Mouse (Mus musculus) cerebral cortex, adult 2 months (tissue): ENCODE data around the gene Pdzd2.

ENCODE experiments used
- WGBS: fragments of 180-500 bp; shearing (Covaris S2); methylation state at CpG from one replicate; pipeline ENCODE4 v1.1.7; 2018; 5-methylcytosine and 5-hydroxymethylcytosine counted together

Pdzd2 gene

DNA sequence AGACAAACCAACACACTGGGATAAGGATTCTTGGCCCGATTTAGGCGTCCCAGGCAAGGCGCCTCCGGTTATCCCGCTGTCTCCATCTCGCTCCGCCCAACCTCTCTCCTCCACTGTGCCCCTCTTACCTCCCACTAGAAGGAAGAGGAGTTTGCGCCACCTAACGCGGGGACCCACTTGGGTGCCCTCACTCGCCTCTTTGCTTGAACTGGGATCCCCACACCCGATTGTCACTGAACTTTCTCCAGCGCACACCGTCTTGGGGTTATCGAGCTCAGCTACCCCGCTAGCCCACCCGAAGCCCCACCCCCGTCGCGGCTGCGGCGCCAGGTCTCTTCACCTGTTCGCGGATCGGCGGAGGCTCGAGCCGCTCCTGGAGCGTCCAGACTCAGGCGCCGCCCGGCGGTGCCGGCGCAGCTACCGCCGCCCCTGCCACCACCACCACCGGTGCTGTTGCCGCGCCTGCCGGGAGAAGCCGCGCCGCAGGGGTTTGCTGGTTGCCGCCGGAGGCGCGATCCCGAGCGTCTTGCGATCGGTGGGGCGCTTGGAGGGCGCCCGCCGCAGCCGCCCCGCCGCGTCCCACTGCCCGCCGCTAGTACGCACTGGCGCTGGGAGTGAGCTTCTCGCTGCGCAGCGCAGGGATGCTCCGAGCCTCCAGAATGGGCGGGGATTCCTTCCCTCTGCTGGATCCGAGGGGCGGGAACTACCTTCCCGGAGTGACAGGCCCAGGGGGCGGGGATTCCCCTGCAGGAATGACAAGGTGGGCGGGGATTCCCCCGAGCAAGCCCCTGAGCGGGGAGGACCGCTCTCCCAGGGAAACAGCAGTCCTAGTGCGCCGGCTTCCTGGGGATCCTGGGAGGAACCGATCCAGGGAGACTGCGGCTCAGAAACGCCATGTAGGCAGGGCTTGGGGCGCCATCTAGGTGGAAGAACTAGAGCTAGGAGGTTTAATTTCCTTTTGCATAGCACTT, at the start of gene Pdzd2:
TSS of gene Pdzd2 (minus strand) at position 648 of the 971 bp plus-strand sequence.
- WGBS: under 1% methylated on average over 80 of the region's 83 CpGs

- WGBS: 33% methylated on average over 10 of the region's 10 CpGs
Observed at GRCm38 (mm10) chr15:12789406-12789867, 49.7 kb upstream of the Pdzd2 start.

DNA sequence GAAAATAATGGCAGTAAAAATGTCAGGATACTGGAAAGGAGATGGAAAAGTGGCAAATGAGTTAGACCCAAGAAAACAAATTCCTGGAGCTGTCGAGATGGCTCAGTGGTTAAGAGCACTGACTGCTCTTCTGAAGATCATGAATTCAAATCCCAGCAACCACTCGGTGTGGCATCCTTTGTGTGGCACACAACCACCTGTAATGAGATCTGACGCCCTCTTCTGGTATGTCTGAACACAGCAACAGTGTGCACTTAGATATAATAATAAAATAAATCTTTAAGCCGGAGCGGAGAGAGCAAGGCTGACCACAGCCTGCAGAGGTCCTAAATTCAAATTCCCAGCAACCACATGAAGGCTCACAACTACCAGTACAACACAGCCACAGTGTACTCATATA, 48.8 kb upstream of the Pdzd2 start:
- 85% methylated on average over 5 of the region's 5 CpGs for WGBS

DNA sequence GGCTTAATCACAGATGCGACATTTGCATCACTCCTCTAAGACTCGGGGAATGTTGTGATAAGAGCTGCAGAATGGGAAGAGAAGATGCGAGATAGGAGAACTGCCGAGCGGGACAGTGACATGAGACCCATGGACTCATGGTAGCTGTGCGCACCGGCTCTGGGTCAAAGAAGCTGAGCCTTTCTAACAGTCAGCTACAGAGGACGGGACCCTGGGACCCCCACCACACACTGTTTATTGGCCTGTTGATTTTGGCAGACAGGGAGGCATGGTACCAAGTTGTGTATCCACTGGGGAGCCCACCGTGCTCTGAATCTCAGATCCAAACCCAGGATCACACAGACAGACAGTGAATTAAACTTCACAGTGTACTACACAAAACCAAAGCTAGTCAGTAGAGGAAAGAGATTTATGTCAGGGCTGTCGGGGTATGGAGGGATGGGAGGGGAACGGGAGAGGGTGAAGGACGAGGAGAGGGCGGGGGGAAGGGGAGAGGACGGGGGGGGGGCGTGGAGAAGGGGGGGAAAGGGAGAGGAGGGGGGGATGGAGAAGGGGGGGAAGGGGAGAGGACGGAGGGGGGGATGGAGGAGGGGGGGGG, 42.1 kb upstream of the Pdzd2 start:
- 80% methylated on average over 14 of the region's 16 CpGs for WGBS

DNA sequence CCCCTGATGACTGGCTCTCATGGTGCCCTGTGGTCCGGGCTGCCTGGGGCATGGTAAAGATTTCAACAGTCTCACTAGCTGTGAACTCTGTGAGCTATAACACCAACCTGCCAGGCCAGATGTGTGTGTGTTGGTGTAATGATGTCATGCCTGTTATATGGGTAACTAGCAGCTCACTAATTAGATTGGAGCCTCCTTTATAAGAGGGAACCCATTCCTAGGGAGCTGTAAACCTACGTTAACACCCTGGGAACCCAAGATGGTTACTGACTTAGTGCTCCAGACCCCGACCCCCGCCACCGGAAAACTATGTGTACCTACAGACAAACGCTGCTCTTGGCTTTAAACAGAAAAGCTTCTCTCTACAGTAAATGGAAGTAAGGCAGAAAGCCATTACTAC, 41.6 kb upstream of the Pdzd2 start:
- WGBS: 86% methylated on average over 6 of the region's 6 CpGs

GRCm38 (mm10) chr15:12774149-12774753, 34.5 kb upstream of the Pdzd2 start:
- 49% methylated on average over 11 of the region's 11 CpGs for WGBS

DNA sequence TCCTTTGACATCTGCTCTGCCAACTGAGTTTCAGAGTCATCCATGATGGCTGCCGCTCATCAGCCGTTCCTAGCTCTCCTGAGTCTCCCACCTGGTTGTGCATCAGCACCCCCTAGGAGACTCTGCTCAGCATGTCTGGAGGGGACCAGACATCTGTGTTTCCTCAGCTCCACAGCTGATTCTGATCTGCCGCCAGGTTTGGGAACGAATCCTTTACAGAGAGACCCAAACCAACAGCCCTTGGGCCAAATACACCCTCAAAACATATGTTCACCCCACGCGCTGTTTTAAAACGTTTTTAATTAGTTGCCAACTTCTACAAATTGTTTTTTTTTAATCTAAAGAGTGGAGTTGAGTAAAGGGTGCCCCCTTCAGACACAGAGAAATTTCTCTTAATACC, 31.2 kb upstream of the Pdzd2 start:
- 44% methylated on average over 7 of the region's 7 CpGs for WGBS

GRCm38 (mm10) chr15:12766848-12767247, 27.1 kb upstream of the Pdzd2 start:
- 47% methylated on average over 4 of the region's 4 CpGs for WGBS

- 33% methylated on average over 10 of the region's 10 CpGs for WGBS
Observed at GRCm38 (mm10) chr15:12763147-12763546, 23.4 kb upstream of the Pdzd2 start.

DNA sequence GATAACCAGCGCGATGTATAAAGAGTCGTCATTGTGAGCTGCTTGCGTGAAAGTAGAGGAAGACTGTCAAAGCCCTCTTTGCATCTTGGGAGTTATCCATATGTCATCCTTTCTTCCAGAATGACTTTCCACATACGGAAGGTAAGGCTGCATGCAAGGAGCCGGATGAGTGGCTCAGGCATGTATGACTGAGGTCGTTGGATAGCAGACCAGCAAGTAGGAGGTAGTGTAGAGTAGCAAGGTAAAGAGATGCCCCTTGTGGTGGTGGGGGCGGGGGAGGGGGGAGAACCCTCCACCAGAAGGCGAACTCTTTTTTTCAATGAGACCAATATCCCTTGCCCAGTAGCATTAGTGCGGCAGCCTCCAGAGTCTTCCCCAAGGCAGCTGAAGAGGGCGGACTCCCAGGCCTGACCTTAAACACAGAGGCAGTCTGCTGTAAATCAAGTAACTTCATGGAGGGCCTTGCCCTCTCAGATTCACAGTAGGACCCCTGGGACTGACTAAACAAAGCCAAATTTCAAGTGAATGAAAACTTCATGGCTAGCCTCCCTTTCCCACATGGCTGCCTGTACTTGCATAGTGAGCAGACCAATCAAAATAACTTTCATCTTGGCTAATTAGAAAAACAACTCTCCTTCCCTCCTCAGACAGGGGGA, 22.7 kb upstream of the Pdzd2 start:
- 80% methylated on average over 11 of the region's 11 CpGs for WGBS

DNA sequence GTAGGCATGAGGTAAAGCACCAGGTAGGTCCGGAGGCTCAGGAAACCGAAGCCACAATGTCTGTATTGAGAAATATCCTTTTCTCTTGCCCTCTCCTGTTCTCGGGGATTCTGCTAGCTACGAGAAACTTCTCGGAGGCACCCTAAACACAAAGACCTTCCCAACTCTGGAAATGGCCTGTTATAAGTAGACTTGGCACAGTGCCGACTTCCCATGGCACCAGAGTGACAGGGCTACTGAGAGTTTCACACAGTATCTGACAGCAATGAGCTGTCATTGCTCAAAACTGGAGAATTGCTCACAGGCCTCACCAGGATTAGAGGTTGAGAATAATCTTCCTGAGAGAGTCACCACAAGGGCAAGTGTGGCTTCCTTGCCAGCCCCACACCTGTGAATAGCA, 21.0 kb upstream of the Pdzd2 start:
- WGBS: 84% methylated on average over 6 of the region's 6 CpGs

DNA sequence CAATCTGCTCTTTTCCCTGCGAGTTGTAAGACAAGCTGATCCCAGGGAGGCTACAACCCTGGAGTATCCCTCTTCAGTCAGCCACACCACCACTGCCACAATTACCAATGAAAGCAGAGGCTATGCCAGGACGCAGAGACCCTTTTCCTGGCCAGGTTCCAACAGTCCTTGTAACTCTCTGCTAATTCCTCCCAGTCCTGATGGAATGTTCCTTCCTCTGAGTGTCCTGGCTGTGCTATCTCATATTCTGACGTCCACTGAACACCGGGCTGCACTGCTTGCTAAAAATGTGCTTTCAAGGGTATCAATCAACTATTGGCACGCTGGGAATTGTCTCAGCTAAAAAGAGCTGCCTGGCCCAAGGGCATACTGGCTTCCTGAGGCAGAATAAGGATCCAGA, 18.7 kb upstream of the Pdzd2 start:
- 52% methylated on average over 5 of the region's 5 CpGs for WGBS

DNA sequence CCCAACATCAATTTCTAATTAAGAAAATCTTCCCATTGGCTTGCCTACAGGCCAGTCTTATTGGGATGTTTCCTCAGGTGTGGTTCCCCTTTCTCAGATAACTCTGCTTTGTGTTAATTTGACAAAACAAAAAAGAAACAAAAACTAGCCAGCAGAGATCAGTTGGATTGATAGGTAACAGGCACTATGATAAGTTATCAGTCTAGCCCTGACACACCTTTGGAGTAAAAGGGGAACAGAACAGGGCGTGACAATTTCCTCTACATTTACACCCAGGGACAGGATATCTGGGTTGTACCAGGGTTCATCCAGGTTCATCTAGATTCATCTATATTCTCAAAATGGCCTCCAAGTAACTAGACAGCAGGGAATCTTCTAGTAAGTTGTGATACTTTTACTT, 18.0 kb upstream of the Pdzd2 start:
- WGBS: 97% methylated on average over 1 of the region's 1 CpGs

DNA sequence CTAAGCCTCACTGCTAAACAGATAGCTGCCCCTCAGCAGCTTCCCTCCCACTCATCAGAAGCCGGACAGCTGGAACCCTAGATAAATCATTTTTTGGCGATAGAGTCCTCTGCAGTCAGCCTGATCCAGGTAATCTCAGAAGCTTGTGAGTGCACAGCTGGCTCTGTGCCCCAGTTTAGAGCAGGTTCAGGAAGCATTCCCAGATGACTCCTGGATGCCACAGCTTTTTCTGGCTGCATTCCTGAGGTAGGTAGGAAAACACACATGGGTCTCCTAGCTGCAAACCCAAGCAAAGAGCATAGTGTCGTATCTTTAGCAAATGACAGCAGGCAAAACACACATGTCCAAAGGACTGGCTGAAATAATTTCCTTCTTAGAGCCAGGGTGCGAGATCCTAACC, 13.5 kb upstream of the Pdzd2 start:
- 77% methylated on average over 4 of the region's 4 CpGs for WGBS

DNA sequence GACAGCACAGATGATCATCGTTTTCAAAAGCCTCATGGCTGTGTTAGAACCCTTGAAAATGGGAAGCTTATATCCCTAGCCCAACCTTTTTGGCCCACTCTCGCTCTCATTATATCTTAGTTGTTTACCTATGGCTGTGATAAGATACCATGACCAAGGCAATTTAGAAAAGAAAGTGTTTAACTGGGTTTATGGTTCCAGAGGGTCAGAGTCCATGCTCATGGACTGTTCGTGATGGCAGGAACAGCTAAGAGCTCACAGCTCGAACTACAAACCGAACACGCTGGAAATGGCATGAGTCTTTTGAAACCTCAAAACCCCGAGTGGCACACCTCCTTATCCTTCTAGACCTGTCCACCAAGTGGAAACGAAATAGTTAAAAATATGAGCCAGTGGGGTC, 11.2 kb upstream of the Pdzd2 start:
- WGBS: 89% methylated on average over 8 of the region's 8 CpGs

DNA sequence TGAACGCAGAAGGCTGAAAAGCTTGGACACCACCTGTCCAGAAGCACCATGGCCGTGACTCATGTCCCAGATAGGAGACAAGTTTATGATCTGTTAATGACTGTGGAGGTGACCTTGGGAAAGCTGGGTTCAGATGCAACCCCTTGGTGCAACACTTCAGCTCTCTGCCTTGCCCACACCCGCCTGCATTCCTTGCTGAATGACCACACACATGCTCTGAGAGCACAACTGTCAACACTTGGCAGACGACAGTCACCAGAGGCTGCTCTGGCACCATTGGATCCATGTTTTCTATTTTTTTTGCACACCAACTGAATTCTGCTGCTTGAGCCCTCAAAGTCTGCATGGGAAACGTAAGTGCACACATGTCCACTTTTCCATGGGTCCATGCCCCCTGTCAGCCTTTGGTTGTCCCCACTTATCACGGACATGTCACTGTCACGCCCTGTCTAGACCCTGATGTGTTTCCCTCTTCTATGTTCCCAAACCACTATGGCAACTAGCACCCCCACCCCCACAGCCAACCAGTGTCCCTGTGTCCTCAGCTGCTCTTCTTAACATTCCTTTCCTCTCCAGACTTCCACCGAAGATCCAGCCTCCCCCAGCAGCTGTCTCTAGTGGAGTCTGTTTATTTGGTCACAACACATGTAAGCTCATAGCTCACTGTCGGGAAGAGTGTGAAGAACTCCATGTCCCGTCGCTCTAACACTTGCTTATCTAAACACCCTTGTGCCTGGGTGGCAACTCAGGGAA, 10.0 kb upstream of the Pdzd2 start:
- 84% methylated on average over 11 of the region's 11 CpGs for WGBS

DNA sequence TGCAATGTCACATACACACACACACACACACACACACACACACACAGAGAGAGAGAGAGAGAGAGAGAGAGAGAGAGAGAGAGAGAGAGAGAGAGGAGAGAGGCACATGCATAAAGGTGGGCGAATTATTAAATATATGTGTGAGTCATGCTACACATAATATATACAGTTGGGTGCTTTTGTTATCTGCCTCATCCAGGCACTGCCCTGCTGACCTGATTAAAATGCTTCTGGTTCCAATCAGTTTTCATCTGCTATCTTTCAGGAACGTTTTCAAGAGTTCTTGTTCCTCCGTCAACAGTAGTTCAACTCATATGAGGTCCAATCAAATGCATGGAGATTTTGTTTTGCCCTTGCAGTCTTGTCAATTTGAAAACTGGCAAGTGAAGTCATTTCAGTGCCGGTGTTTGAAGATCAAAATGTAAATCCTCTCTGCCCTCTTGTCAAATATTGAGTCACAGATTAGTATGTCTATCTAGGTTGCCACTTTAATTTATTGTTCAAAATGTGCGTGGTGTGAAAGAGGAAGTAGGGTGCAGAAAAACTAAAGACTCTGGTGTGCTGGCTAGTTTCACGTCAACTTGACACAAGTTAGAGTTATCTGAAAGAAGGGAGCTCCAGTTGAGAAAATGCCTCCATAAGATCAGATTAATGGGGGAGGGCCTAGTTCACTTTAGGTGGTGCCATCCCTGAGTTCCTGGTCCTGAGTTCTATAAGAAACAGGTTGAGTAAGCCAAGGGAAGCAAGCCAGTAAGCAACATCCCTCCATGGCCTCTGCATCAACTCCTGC, 2.6 kb upstream of the Pdzd2 start:
- WGBS: 92% methylated on average over 6 of the region's 6 CpGs

- 21% methylated on average over 10 of the region's 10 CpGs for WGBS
Observed at GRCm38 (mm10) chr15:12738301-12739093, 1.2 kb downstream of the Pdzd2 start.

GRCm38 (mm10) chr15:12735208-12735607, 4.5 kb downstream of the Pdzd2 start:
- 80% methylated on average over 2 of the region's 2 CpGs for WGBS

DNA sequence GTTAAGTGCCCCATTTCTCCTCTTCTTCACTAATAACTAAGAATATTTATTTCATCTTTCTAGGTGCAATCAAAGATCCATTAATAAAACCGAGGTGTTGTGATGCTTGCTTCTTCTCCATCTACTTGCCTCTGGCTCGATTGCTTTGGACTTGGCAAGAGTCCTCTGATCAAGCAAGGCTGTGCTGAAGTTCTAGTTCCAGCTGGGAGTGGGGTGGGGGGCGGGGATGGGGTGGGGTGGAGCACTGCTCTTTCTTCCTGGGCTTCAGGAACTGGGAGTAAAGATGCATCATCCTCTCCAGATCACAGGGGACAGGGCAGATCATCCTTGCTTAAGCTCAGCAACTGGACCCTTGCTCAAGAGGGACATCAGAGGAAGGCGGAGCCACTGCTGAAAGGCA, 5.5 kb downstream of the Pdzd2 start:
- 64% methylated on average over 4 of the region's 4 CpGs for WGBS
